Mouse (Mus musculus): ENCODE results near the gene Lrrfip1. TPM values are rescaled to one million over a fixed set of nuclear protein-coding genes. Genes with fewer than 3 reads are reported as not detected.

Lrrfip1 gene
- polyA plus RNA-seq, 1 experiment from 2014 or later: 43.3 TPM

DNA sequence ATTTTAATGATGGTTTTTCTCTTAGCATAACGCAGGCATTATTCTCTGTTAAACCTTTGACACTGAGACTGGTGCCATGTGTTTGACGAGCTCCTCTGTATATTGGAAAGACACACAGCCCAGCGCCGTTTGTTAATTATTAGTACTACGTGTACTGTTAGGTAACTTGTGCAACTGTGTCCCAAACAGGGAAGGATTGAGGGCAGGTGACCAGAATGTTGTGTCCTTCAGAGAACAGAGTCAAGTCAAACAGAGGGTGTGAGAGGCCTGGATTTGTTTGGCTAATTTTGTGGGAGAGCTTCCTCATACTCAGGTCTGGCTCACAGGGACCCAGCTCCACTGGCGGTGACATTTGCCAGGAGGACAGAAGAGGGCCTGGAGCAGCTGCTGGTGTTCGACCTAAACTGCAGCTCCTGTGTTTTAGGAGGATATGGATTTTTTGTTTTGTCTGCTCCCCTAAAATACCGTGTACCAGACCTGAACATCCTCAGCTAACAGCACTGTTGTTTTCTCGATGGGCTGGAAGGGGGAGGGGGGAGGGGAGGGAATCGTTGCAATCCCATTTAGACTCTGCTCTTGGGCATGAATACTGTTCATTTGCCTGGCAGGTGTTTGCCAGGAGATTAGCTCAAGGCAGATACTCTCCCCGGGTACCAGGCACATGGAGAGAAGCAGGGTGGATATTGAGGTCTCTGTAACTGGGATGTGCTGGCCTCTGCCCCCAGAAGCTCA is 103.3 kb downstream of the Lrrfip1 start:
- H3K4me3 ChIP-seq (ENCODE audit: low read length): no peak overlapping the region
- ATAC-seq: no peak
- H3K9me3 ChIP-seq (ENCODE audit: control insufficient read depth, low read length): no peaks in the 10 kb centered on the region
- no peak overlapping the region for H3K4me2 ChIP-seq (ENCODE audit: low read length)
- WGBS: 74% methylated on average over 11 of the region's 11 CpGs
- no peaks in the 10 kb centered on the region for H3K4me1 ChIP-seq (ENCODE audit: control insufficient read depth, insufficient read depth, low read depth, low read length)
- no peak overlapping the region for H3K27ac ChIP-seq (ENCODE audit: low read depth, low read length)
- 0 out of 2 replicates have a peak, but pooled peaks cover 1% of the 10 kb centered on the region for H3K36me3 ChIP-seq (ENCODE audit: control insufficient read depth, insufficient read depth, low read length)
- no peak overlapping the region for H3K9ac ChIP-seq (ENCODE audit: low read depth, low read length)
- H3K27me3 ChIP-seq (replicated peaks; ENCODE audit: control insufficient read depth, insufficient read depth, low read length): no peaks in the 10 kb centered on the region

DNA sequence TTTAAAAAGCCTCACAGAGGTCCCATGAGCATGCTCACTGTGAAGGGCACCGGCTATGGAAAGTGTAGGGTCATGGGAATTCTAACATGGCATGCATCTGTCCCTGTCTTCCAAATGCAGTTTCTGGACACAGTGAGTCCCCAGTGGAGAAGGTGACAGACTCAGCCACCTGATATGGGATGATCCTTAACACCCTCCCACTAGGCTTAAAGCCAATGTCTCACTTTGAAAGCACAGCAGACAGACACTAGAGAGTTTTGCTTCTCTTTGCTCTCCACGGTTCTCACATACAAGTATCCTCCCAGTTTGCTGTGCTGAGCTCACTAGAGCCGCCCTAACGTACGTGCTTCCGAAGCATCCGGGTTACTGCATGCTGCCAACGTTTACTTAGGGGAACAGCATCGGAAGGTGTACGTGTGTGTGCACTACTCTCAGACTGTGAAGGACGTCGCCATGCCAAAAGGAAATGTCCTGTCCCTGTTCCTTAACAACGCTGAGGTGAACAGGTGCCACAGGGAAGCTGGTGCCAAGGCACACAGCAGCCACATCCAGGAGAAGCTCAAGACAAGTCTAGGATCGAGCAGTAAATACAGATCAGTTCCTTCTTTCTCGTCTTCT is 104.9 kb downstream of the Lrrfip1 start:
- Histone ChIP-seq H3K4me2 (ENCODE audit: low read length) (no peak overlapping the region), H3K4me3 (ENCODE audit: low read length) (no peak overlapping the region), H3K9me3 (ENCODE audit: control insufficient read depth, low read length) (no peaks in the 10 kb centered on the region), H3K9ac (ENCODE audit: low read depth, low read length) (no peak overlapping the region), H3K27ac (ENCODE audit: low read depth, low read length) (no peak overlapping the region), H3K4me1 (ENCODE audit: control insufficient read depth, insufficient read depth, low read depth, low read length) (no peaks in the 10 kb centered on the region), H3K36me3 (ENCODE audit: control insufficient read depth, insufficient read depth, low read length) (0 out of 2 replicates have a peak, but pooled peaks cover 3% of the 10 kb centered on the region), H3K27me3 (replicated peaks; ENCODE audit: control insufficient read depth, insufficient read depth, low read length) (no peaks in the 10 kb centered on the region)
- WGBS: 96% methylated on average over 15 of the region's 15 CpGs
- no peak for ATAC-seq

DNA sequence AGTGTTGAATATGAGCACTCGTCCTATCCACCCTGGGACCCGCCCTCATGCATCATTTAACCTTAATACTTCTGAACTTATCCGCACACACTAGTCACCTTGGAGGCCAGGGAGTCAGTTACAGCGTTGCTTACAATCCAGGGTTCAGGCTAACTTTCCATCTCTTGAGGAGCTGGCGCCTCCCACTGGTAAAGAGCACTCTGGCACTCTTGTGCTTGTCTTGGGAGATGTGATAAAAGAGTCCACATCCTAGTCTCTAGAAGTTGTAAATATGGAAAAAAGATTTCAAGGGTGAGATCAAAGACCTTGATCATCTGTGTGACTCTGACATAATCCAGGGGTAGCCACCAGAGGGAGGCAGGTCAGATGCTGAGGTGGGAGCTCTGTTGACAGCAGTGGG is 109.0 kb downstream of the Lrrfip1 start:
- Histone ChIP-seq H3K9ac (ENCODE audit: low read depth, low read length) (no peak overlapping the region), H3K27ac (ENCODE audit: low read depth, low read length) (no peak overlapping the region), H3K27me3 (replicated peaks; ENCODE audit: control insufficient read depth, insufficient read depth, low read length) (no peaks in the 10 kb centered on the region), H3K4me3 (ENCODE audit: low read length) (no peak overlapping the region), H3K4me1 (ENCODE audit: control insufficient read depth, insufficient read depth, low read depth, low read length) (no peaks in the 10 kb centered on the region), H3K9me3 (ENCODE audit: control insufficient read depth, low read length) (no peaks in the 10 kb centered on the region), H3K36me3 (ENCODE audit: control insufficient read depth, insufficient read depth, low read length) (peaks cover 11% of the 10 kb centered on the region), H3K4me2 (ENCODE audit: low read length) (no peak overlapping the region)
- 70% methylated on average over 5 of the region's 5 CpGs for WGBS
- ATAC-seq: no peak

DNA sequence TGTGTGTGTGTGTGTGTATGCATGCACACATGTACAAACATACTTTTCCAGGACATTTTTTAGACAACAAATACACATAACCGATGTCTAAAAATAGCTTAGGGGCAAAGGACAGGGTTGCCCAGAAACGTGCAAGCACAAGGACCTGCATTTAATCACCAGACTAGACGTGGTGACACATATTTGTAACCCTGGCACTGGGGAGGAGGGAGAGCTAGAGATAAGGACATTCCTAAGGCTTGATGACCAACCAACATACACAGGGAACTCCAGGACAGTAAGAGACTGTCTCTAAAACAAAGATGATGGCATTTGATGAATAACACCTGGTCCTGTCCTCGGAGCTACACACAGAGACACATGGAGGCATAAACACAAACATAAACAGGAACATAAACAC is 110.8 kb downstream of the Lrrfip1 start:
- Histone ChIP-seq H3K36me3 (ENCODE audit: control insufficient read depth, insufficient read depth, low read length) (peaks cover 13% of the 10 kb centered on the region), H3K9ac (ENCODE audit: low read depth, low read length) (no peak overlapping the region), H3K4me3 (ENCODE audit: low read length) (no peak overlapping the region), H3K4me1 (ENCODE audit: control insufficient read depth, insufficient read depth, low read depth, low read length) (no peaks in the 10 kb centered on the region), H3K4me2 (ENCODE audit: low read length) (no peak overlapping the region), H3K9me3 (ENCODE audit: control insufficient read depth, low read length) (no peaks in the 10 kb centered on the region), H3K27me3 (replicated peaks; ENCODE audit: control insufficient read depth, insufficient read depth, low read length) (no peaks in the 10 kb centered on the region), H3K27ac (ENCODE audit: low read depth, low read length) (no peak overlapping the region)
- ATAC-seq: no peak
- 75% methylated on average over 4 of the region's 4 CpGs for WGBS

DNA sequence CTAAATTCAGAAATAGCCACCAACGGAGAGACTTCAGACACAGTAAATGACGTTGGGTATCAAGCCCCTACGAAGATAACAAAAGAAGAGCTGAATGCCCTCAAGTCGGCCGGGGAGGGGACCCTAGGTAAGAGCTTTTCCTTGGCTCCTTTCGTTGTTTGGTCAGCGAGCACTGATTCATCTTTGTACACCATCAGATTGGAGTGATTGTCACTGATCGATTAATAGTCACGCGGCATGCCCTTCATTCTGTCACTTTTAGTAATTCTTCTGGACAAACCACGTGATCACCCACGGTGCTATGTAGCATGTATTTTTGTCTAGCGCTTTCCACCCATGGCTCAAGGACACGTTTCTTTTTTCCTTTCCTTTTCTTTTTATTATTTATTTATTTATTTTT is 113.6 kb downstream of the Lrrfip1 start:
- ATAC-seq: no peak
- Histone ChIP-seq H3K4me2 (ENCODE audit: low read length) (no peak overlapping the region), H3K36me3 (ENCODE audit: control insufficient read depth, insufficient read depth, low read length) (peaks cover 10% of the 10 kb centered on the region), H3K4me3 (ENCODE audit: low read length) (no peak overlapping the region), H3K27ac (ENCODE audit: low read depth, low read length) (no peak overlapping the region), H3K9ac (ENCODE audit: low read depth, low read length) (no peak overlapping the region), H3K27me3 (replicated peaks; ENCODE audit: control insufficient read depth, insufficient read depth, low read length) (no peaks in the 10 kb centered on the region), H3K4me1 (ENCODE audit: control insufficient read depth, insufficient read depth, low read depth, low read length) (no peaks in the 10 kb centered on the region), H3K9me3 (ENCODE audit: control insufficient read depth, low read length) (no peaks in the 10 kb centered on the region)
- WGBS: 95% methylated on average over 14 of the region's 14 CpGs

DNA sequence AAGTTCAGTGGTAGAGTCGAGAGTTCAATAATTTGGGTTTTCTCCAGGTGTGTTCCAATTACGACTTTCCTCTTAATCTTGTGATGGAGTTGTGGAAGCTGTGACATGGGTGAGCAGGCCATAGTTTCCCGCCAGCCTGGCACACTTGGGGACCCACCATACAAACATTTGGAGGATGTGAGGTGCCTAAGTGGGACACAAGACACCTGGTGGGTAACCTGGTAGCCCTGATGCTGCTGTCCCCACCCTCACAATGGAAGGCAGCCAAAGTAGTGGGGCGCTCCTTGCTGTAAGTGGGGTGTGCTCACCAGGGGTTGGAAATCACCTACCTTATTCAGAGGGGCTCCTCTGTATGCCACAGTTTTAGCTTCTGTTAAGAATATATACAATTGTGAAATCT is 114.1 kb downstream of the Lrrfip1 start:
- H3K27me3 ChIP-seq (replicated peaks; ENCODE audit: control insufficient read depth, insufficient read depth, low read length): no peaks in the 10 kb centered on the region
- H3K27ac ChIP-seq (ENCODE audit: low read depth, low read length): no peak overlapping the region
- no peak overlapping the region for H3K4me3 ChIP-seq (ENCODE audit: low read length)
- H3K9me3 ChIP-seq (ENCODE audit: control insufficient read depth, low read length): no peaks in the 10 kb centered on the region
- H3K4me2 ChIP-seq (ENCODE audit: low read length): no peak overlapping the region
- WGBS: 97% methylated on average over 4 of the region's 4 CpGs
- no peak for ATAC-seq
- no peaks in the 10 kb centered on the region for H3K4me1 ChIP-seq (ENCODE audit: control insufficient read depth, insufficient read depth, low read depth, low read length)
- no peak overlapping the region for H3K9ac ChIP-seq (ENCODE audit: low read depth, low read length)
- H3K36me3 ChIP-seq (ENCODE audit: control insufficient read depth, insufficient read depth, low read length): peaks cover 10% of the 10 kb centered on the region

DNA sequence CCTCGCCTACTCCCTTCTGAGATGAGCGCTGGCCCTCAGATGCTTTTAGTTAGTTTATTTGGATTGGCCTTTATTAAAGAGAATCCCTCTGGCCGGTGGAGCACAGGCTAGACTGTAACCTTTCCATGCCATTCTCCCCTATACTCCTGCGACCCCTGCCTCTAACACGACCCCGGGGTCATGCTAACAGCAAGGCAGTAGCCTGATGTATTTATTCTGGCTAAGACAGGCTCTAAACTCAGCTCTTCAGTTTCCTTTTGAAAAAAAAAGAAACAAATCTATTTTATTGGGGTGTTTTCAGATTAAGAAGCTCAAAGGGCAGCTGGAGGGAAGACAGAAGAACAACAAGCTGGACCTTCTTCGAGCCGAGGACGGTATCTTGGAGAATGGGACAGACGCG is 123.6 kb downstream of the Lrrfip1 start:
- H3K4me3 ChIP-seq (ENCODE audit: low read length): no peak overlapping the region
- H3K9me3 ChIP-seq (ENCODE audit: control insufficient read depth, low read length): no peaks in the 10 kb centered on the region
- no peak overlapping the region for H3K27ac ChIP-seq (ENCODE audit: low read depth, low read length)
- H3K9ac ChIP-seq (ENCODE audit: low read depth, low read length): no peak overlapping the region
- H3K4me1 ChIP-seq (ENCODE audit: control insufficient read depth, insufficient read depth, low read depth, low read length): no peaks in the 10 kb centered on the region
- 82% methylated on average over 11 of the region's 11 CpGs for WGBS
- peaks cover 17% of the 10 kb centered on the region for H3K36me3 ChIP-seq (ENCODE audit: control insufficient read depth, insufficient read depth, low read length)
- no peak overlapping the region for H3K4me2 ChIP-seq (ENCODE audit: low read length)
- no peak for ATAC-seq
- no peaks in the 10 kb centered on the region for H3K27me3 ChIP-seq (replicated peaks; ENCODE audit: control insufficient read depth, insufficient read depth, low read length)

DNA sequence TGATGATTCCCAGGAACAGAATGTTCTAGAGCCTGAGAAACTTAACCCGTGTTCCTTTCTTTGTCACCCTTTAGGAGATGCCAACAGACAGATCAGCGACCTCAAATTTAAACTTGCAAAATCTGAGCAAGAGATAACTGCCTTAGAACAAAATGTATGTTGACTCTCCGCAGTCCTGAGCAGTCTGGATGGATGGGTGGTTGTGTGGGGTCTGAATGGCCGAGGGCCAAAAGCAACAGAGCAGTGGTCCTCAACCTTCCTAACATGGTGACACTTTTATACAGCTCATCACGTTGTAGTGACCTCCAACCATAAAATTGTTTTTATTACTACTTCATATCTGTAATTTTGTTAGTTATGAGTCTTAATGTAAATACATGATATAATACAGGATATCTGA is 124.5 kb downstream of the Lrrfip1 start:
- Histone ChIP-seq H3K9ac (ENCODE audit: low read depth, low read length) (no peak overlapping the region), H3K27ac (ENCODE audit: low read depth, low read length) (no peak overlapping the region), H3K36me3 (ENCODE audit: control insufficient read depth, insufficient read depth, low read length) (peaks cover 19% of the 10 kb centered on the region), H3K4me1 (ENCODE audit: control insufficient read depth, insufficient read depth, low read depth, low read length) (no peaks in the 10 kb centered on the region), H3K4me2 (ENCODE audit: low read length) (no peak overlapping the region), H3K27me3 (replicated peaks; ENCODE audit: control insufficient read depth, insufficient read depth, low read length) (no peaks in the 10 kb centered on the region), H3K9me3 (ENCODE audit: control insufficient read depth, low read length) (no peaks in the 10 kb centered on the region), H3K4me3 (ENCODE audit: low read length) (no peak overlapping the region)
- WGBS: 95% methylated on average over 5 of the region's 5 CpGs
- no peak for ATAC-seq

DNA sequence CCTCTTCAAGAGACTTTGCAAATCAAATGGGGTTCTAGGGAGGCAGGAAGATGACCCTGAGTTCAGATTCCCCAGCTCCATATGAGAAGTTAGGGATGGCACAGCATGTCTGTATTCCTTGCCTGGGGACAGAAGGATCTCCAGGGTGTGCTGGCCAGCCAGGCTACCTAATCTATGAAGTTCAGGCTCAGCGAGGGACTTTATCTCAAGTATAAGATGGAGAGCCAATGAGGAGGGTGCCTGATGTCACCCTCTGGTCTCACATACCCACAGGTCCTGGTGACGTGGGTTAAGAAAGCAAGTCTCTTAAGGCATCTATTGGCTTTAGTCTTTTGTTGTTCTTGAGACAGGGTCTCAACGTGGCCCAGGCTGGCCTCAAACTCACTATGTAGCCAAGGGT is 124.9 kb downstream of the Lrrfip1 start:
- no peak overlapping the region for H3K9ac ChIP-seq (ENCODE audit: low read depth, low read length)
- no peak for ATAC-seq
- H3K27me3 ChIP-seq (replicated peaks; ENCODE audit: control insufficient read depth, insufficient read depth, low read length): no peaks in the 10 kb centered on the region
- no peak overlapping the region for H3K4me3 ChIP-seq (ENCODE audit: low read length)
- H3K9me3 ChIP-seq (ENCODE audit: control insufficient read depth, low read length): no peaks in the 10 kb centered on the region
- no peak overlapping the region for H3K4me2 ChIP-seq (ENCODE audit: low read length)
- WGBS: 94% methylated on average over 3 of the region's 3 CpGs
- H3K4me1 ChIP-seq (ENCODE audit: control insufficient read depth, insufficient read depth, low read depth, low read length): no peaks in the 10 kb centered on the region
- peaks cover 23% of the 10 kb centered on the region for H3K36me3 ChIP-seq (ENCODE audit: control insufficient read depth, insufficient read depth, low read length)
- no peak overlapping the region for H3K27ac ChIP-seq (ENCODE audit: low read depth, low read length)
